In the genomic region with DNA sequence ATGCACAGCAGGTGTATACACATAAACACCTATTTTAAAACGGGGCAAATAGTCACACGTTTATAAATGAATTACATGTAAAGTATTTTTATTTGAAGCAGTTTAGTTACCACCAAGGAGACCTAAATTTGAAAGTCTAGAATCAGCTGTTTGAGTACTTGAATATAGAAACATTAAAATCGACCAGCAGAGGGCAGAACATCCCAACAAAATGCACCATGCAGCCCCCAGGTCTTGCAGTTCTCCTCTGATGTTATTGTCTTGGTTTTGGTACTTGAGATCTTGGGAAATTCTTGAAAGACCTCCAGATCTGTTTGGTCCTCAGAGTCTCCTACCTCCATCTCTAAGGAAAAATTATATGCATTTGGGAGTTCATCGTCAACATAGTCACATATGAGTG, we compare ENCODE assay signal across 8 mouse cellular contexts.
DNase-seq lines count a peak whose midpoint lies in the region; ATAC-seq lines count a peak whose summit lies in the region.

No protein-coding gene starts in this region.

- H3K27ac ChIP-seq in heart, embryonic 11.5 days (ENCODE audit: low read depth, low read length), result no peak overlapping the region
- H3K27ac ChIP-seq in neural tube, embryonic 13.5 days (replicated peaks), result no peak overlapping the region
- no peak overlapping the region for H3K27ac ChIP-seq in neural tube, embryonic 15.5 days (replicated peaks)

- H3K9me3 ChIP-seq in heart, embryonic 11.5 days (replicated peaks; ENCODE audit: control insufficient read depth, low read length), result no peaks in the 10 kb centered on the region
- H3K9me3 ChIP-seq in neural tube, embryonic 13.5 days, result no peaks in the 10 kb centered on the region
- no peaks in the 10 kb centered on the region for H3K9me3 ChIP-seq in neural tube, embryonic 15.5 days (replicated peaks)

- H3K4me1 ChIP-seq in heart, embryonic 11.5 days (ENCODE audit: control insufficient read depth, insufficient read depth, low read length), result no peaks in the 10 kb centered on the region
- H3K4me1 ChIP-seq in neural tube, embryonic 13.5 days (replicated peaks), result no peaks in the 10 kb centered on the region
- no peaks in the 10 kb centered on the region for H3K4me1 ChIP-seq in neural tube, embryonic 15.5 days

- no peak for ATAC-seq in heart, embryonic 11.5 days (replicated peaks; ENCODE audit: insufficient number of reproducible peaks, low FRiP score, low TSS enrichment)
- ATAC-seq in neural tube, embryonic 13.5 days (ENCODE audit: low read depth), result 0 out of 2 replicates have a peak, but pooled peaks have one; percentile 32
- ATAC-seq in neural tube, embryonic 15.5 days (ENCODE audit: low FRiP score), result no peak; the same call in 1 of the 2 replicates

- H3K27me3 ChIP-seq in heart, embryonic 11.5 days (ENCODE audit: control insufficient read depth, insufficient read depth, low read length), result no peaks in the 10 kb centered on the region
- no peaks in the 10 kb centered on the region for H3K27me3 ChIP-seq in neural tube, embryonic 13.5 days
- peaks cover 7% of the 10 kb centered on the region; the same call in 1 of the 2 replicates for H3K27me3 ChIP-seq in neural tube, embryonic 15.5 days (replicated peaks)

- WGBS in heart, embryonic 11.5 days (ENCODE audit: insufficient replicate concordance), result 32% methylated on average over 4 of the region's 4 CpGs
- WGBS in neural tube, embryonic 13.5 days, result 31% methylated on average over 4 of the region's 4 CpGs
- WGBS in neural tube, embryonic 15.5 days, result 38% methylated on average over 4 of the region's 4 CpGs

- peak; percentile 9 for DNase-seq in heart, postnatal 4 days
- peak; percentile 75 for DNase-seq in embryo, embryonic 10.5 days (ENCODE audit: low spot score)
- peak; percentile 13 for DNase-seq in naive thymus-derived CD4-positive, alpha-beta T cell, adult 2 months (ENCODE audit: low read depth)
- no peak for DNase-seq in urinary bladder, adult 18-20 months (ENCODE audit: low spot score in 2 of 2)
- DNase-seq in gastrocnemius, postnatal 25 days, result no peak

- H3K9ac ChIP-seq in heart, embryonic 11.5 days (ENCODE audit: low read depth, low read length), result no peak overlapping the region
- H3K9ac ChIP-seq in neural tube, embryonic 13.5 days, result no peak overlapping the region
- H3K9ac ChIP-seq in neural tube, embryonic 15.5 days (replicated peaks), result no peak overlapping the region

- no peak overlapping the region for H3K4me2 ChIP-seq in heart, embryonic 11.5 days
- no peak overlapping the region for H3K4me2 ChIP-seq in neural tube, embryonic 13.5 days
- no peak overlapping the region for H3K4me2 ChIP-seq in neural tube, embryonic 15.5 days

- no peak overlapping the region for H3K4me3 ChIP-seq in heart, embryonic 11.5 days (ENCODE audit: low read depth, low read length)
- H3K4me3 ChIP-seq in neural tube, embryonic 13.5 days, result no peak overlapping the region
- H3K4me3 ChIP-seq in neural tube, embryonic 15.5 days (replicated peaks), result no peak overlapping the region

- H3K36me3 ChIP-seq in heart, embryonic 11.5 days (ENCODE audit: control insufficient read depth, insufficient read depth, low read length), result no peaks in the 10 kb centered on the region
- H3K36me3 ChIP-seq in neural tube, embryonic 13.5 days, result no peaks in the 10 kb centered on the region
- no peaks in the 10 kb centered on the region for H3K36me3 ChIP-seq in neural tube, embryonic 15.5 days

Comparison
In these comparisons a context has a peak if more than half of its experiments do, and no peak if none do; other contexts are left out.
1. DNase-seq: peak in heart, postnatal 4 days (single experiment), embryo, embryonic 10.5 days (single experiment) and naive thymus-derived CD4-positive, alpha-beta T cell, adult 2 months (single experiment); none in urinary bladder, adult 18-20 months (0 of 2) and gastrocnemius, postnatal 25 days (single experiment).